Mouse (Mus musculus) spleen, postnatal 14 days (tissue): ENCODE measurements around the gene Accsl.

Experiments used
- DNase-seq, 2 experiments: peaks; one replicate each; pipeline ENCODE4 v3.0.0; 2021 to 2022; ENCODE audit warnings: low spot score in 2 of 2

The Accsl gene

DNA sequence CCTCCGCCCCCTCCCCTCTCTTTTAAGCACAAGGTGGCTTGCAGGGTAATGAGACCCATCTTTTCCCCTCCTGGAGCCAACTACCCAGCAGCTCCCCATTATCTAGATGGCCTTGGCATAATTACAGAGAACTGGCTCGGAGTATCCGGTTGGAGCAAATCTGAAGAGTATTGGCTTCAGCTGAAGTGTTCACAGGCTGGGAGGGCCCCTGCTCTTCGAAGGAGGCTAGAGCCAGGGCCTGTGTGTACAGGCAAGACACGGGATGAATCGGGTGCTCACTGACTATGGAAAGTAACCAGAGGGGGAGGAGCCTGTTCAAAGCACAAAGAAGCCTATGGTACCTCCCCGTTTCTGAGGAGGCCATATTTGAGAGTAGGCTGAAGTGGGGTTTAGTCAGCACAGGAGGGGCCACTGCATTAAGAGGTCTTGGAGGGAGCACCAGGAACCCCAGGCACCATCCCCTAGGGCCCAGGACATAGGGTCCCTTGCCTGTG lies at the start of gene Accsl:
Gene Accsl (minus strand): TSS at position 51 of the 494 bp plus-strand sequence.
- no peak for DNase-seq

DNA sequence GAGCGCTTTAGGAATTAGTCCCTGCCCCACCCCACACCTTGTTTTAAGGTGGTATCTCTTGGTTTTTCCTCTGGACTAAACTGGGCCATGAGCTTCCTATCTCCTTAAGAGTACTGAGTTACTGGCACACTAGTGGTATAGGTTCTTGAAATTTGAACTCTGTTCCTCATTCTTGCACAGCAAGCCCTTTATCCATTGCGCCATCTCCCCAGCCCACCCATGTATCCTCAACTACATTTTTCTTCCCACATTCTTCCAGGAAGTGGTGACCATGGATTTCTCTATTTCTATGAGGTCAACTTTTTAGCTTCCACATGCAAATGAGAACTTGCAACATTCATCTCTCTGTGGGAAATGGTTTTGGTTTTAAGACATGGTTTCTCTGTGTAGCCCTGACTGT lies 44.6 kb upstream of the Accsl start:
- DNase-seq = no peak

GRCm38 (mm10) chr2:93911942-93912341 lies 43.0 kb upstream of the Accsl start:
- no peak for DNase-seq

- DNase-seq = no peak
Measured at GRCm38 (mm10) chr2:93909716-93910115, 40.8 kb upstream of the Accsl start.

DNA sequence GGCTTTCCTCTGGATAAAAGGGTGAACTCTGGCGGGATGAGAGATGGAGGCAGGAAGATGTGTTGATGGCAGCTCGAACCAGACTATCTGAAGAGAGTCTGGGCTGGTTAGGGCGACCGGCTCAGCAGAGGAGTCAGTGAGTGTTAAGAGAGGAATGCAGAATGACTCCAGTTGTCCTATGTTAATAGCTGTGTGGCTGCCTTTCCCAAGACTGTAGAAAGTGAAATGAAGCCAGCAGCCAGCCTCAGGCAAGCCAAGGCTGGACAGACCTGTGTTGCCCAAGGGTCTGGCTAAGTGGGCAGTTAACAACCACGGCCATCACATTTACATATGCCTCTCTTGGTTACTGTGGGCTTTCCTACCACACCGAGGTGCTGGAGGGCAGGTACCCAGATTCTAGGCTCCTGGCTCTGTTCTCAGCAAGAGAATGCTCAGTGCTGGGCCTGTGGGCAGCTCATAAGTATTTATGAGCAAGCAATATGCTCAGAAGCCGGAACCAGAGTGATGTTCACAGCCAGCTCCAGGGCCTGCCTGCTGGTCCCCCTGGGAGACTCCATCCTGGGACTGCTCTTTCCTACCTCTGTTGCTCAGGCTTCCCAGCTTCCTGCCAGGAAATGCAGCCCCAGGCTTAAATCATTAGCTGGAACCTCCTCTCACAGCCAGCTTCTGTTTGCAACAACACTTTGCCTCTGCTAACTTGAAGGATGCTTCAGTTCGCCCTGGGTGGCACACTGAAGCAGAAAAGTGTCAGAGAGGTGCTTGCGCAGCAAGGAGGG lies 38.8 kb upstream of the Accsl start:
- DNase-seq = no peak

- DNase-seq = no peak
Measured at GRCm38 (mm10) chr2:93906316-93906715, 37.4 kb upstream of the Accsl start.

GRCm38 (mm10) chr2:93903415-93903814 lies 34.5 kb upstream of the Accsl start:
- DNase-seq = no peak

DNA sequence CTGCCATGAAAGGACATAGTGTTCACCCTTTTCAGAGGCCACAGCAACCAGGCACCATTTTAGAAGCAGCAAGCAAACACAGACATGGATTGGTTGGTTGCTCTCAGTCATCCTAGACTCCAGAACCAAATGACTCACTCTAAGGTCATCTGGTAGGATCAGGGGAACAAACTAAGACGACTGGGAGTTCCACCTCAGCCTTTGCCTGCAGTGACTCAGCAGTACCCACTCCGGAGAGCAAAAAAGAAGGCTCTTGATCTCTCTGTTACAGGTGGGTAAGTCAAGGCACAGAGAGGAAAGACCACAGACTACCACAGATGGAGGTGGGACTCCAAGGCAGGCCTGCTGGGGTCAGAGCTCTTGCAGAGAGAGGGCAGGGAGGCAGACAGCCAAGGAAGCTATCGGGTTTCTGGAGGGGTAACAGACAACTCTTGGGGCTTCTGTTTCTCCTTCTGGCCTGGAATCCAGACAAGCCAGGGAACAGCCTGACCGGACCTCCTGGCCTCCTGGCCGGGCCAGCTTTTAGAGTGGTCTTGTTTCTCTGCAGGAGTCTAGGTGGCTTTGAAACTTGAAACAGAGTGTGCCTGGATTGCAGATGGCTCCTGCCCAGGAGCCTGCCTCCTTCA lies 33.8 kb upstream of the Accsl start:
- no peak for DNase-seq

DNA sequence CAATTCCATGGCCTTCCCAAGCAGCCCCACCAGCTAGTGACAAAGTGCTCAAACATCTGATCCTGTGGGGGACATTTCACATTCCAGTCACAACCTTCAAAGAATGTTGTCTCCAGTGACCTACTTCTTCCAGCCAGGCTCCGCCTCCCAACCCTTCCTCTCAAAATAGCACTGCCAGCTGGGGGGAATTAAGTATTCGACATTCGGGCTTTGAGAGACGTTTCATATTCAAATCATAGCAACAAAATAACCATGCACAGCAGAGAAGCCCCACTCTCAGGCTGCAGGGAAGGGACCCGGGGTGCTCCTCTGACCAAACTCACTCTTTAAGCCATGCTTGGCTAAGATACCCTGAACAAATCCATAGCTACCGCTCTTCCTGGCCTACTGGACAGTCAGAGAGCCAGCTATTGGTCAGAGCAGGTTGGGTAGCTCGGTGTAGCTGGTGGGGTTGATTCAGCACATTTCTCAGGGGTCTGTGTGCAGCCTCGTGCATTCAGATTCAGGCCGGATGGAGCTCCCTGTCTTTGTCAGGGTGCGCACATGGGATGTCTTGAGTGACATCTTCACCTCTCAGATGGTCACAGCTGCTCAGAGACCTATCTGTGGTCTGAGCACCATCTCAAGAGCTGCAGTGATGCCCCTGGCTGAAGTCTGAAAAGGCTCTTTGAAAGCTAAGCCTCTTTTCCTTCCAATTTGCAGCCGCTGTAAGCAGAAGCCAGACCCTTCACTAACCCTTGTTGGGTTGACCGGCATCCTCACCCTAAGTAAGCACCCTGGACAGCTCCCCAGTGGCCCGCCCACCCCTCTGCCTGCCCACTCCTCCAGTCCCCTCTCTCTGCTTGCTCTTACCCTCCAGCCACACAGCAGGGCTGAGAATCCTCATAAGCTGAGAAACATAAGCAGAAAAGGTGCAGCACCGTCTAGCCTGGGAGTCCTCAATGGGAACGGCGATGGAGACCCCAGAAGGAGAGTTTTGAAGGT lies 30.7 kb upstream of the Accsl start:
- no peak for DNase-seq

DNA sequence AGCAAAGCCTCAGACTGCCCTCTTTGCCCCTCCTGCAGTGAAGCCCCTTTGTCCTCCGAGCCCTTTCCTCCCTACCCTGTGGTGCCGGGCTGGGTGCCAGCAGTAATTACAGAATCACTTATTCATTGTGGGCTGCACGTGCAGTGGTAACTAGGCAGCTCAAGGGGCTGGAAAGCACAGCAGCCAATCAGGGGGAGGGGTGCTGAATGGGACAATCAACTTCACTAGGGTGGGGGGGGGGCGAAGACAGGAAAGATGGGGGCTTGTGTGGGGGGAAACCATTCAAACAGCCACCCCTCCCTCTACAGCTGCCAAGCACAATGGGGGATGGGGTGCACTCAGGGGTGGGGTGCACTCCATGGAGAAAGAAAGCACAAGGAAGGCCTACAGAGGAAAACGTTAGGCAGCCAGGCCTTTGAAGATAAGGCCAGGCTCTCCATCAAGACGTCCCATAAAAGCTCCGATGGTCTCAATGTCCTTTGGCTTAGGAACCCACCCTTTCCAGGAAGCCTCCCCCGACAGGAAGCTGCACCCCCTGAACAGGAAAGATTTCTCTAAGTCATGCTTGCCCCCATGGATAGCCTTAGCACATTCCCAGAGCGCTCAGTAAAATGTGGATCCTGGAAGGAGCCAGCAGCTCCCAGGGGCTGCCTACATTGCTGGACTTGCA lies 22.8 kb upstream of the Accsl start:
- no peak for DNase-seq

- DNase-seq = no peak
Measured at GRCm38 (mm10) chr2:93890143-93890542, 21.2 kb upstream of the Accsl start.

- no peak for DNase-seq
Measured at GRCm38 (mm10) chr2:93889071-93889470, 20.1 kb upstream of the Accsl start.

- DNase-seq = no peak
Measured at GRCm38 (mm10) chr2:93888366-93888765, 19.4 kb upstream of the Accsl start.

DNA sequence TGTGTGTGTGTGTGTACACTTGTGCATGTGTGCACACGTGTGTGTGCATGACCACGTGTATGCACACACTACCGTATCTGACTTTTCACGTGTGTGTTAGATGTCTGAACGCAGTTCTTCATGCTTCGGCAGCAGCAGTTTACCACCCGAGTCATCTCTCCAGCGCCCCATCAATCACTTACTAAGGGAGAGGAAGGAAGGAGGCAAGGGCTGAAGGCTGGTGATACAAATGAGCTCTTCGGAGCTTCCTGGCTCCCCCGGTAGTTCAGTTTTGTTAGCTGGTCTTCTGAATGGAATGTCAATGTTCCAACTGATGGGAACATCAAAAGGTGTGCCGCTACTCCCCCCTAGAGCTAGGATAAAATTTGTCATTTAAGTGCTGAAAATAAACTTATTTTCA lies 18.3 kb upstream of the Accsl start:
- DNase-seq = no peak

DNA sequence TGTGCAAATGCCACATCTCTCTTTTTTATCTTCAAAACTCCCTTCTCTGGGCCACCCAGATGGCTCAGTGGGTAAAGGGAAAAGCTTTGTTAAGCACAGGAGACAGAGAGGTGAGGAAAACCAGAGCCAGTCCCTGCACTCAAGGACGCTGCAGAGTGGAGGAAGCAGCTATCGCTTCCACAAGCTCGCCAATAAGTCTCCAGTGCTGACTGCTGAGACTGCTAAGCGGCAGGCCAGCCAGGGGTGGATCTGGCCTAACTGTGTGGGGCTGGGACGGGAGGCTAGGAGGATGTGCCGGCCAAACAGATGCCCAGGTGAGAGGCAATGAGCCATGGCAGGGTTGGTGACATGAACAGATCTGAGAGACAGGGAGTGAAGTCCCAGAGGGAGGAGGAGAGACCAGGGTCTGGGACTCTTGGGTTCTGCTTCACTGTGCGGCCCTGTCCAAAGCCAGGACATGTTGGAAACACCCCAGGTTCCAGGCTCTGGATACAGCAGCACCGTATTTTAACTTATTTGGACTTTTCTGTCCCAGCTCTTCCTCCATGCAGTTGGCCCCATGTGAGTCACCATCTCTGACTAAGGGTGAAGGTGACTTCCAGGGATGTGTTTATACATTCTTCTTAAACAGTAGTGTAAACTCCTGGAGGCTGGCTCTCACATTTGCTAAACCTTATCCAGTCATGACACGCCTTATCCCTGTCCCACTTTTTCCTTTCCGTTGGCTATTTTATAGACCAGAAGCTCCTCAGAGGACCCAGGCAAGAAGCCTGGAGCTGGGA lies 17.2 kb upstream of the Accsl start:
- DNase-seq = no peak

DNA sequence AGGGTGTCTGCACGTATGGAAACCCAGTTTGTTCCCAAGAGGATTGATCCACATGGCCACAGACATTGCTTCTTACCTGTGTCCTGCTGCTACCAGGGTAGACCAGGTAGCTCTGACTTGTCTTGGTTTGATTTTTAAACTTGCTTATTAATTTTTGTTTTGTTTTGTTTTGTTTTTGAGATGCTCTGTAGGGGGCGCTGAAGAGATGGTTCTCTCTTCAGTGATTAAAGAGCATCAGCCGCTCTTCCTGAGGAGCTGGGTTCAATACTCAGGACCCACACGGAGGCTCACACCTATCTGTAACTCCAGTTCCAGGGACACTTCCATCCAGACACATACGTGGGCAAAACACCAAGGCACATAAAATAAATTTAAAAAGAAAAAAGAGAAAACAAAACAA lies 14.1 kb upstream of the Accsl start:
- no peak for DNase-seq

DNA sequence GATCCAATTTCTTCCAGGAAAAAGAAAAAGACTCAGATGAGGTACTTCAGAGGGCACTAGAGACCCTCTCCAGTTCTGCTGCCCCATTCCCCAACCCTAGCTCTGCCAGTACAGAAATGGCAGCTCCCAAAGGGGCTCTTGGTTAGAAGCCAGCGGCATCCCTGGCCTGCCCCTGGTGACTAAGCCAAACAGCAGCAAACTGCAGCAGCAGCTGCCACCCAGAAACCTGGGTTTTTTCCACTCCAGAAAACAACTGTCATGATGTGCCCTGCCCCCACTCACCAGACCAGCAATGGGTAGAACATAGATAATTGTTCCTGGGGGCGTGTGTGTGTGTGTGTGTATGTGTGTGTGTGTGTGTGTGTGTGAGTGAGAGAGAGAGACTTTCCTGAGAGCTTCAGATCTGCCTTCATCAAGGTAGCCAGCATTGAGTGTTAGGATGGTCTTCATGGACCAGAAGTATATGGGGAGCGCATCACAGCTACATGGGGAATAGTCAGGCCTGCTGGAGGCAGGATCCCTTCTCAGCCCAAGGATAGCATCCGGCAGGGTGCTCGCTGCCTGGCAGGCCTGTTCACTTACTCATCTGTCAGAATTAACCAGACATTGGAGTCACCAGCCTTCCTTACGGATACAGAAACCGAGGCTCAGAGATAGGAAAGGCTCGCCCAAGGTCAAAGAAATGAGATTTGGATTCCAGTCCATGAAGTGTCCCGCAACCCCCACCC lies 12.8 kb upstream of the Accsl start:
- DNase-seq = no peak

DNA sequence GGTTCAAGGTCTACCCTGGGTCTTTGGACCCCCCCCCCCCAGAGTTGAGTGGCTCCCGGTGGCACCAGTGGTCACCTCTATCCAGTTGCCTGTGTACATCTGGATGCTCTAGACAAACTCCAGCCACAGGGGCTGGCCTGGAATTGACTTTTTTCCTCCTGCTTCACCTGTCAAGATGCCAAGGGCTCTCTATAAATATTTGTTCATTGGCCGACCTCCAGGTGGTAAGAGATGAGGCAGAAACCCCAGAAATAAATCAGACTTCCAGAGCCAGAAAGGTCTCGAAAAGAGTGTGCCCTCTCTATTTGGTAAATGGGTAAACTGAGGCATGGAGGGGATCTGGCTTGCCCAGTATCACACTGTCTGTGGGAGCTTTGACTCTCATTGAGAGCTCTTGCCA lies 12.0 kb upstream of the Accsl start:
- DNase-seq = no peak

DNA sequence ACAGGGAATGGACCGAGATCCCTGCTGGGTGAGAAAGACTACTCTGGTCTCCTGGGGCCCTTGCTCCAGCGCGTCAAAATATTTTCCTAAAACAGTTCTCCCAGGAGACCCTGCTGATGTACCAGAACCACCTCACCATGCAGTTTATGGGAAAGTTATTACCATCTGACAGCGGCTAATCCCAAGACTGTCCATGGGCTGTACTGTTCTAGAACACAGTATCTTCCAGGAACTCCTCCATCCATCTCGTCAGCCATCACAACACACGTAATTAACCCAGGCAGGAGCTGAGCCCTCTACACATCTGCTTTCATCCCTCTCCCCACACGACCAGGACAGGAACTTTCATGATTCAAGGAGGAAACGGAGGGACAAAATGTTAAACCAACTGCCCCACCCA lies 11.5 kb upstream of the Accsl start:
- DNase-seq = no peak

DNA sequence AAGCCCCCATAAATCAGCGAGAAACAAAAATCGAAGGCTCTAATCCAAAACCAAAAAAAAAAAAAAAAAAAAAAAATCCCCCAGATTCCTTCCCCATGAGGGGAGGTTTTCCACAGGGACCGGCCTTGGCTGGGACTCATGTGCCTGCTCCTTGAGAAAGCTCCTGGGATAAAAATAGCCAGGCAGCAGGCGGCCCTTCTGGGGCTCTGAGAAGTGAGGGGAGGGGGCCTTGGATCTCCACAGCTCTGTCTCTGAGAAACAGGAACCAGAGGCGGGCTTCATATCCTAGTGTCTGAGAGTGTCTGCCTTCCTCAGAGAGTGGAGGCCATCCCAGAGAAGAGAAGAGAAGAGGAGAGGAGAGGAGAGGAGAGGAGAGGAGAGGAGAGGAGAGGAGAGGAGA lies 8.0 kb upstream of the Accsl start:
- DNase-seq = no peak
